Mouse (Mus musculus) gastrocnemius, postnatal 14 days (tissue): ENCODE measurements at regions not wholly inside any gene's neighbourhood (a gene's known extent, or its start where the extent isn't known, plus 50 kb on each side); places are given as distances from the start of the nearest gene placed in this dataset.
A peak's percentile ranks its signal among the peaks of the same experiment; 100 is the strongest.

ENCODE experiments used
- DNase-seq: peaks from one replicate; pipeline ENCODE4 v3.0.0; 2021; ENCODE audit warnings: mixed read lengths
- intact Hi-C: fragments of 180-260 bp; cut with DNase I; formaldehyde crosslinking; loops from one replicate; pipeline ENCODE4 v1.15.1; 2025; ENCODE audit warnings: low total_unique reads

DNA sequence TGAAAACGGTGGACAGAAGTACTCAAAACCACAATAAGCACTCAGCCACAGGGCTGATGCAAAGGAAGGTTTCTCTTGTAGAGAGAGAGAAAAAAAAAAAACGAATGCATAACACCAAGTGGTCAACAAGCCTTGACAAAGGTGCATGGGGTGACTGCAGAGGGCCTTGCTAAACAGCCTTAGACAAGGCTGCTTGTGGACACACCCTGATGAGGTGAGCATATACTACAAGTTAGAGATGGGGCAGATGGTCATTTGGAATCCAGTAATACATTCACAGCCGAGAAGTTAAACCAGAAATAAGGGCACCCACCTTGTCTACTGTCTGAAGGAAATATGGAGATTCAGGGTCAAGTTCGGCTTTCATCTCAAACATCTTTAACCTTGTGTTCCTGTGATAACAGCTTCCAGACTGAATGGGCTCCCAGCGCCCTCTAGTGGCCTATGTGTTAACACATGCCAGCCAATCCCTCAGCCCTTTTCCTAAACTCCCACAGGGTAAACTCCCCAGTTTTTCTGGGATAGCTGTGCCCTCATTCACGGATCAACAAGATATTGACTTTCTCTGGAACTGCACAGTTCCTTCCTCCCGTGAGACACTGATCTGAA lies 150.7 kb downstream of the Ptger3 start:
- DNase-seq: peak; percentile 61
- intact Hi-C loops: loop anchor here (5.0 kb wide), 1 partner anchor 150 kb away; the partner anchor contains the start of gene Ptger3

DNA sequence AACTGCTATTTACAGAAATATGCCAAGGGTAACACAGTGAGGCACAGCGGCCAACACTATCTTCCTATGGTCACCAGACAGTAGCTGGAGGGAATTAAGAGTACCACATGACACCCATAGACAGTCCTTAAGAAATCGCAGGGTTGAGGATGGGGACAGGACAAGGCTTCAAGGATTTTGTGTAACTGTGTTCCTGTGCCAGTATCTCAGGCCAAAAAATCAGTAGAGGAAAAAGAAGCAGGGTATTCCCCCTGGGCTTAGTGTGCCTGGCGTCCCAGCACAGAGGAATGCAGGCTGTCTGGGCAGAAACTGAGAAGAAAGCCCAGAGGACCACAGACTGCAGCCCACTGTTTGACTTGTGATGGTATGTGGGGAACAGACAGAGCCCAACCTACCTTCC lies 147.3 kb downstream of the Ptger3 start:
- intact Hi-C loops: no loop called here
- no peak for DNase-seq

DNA sequence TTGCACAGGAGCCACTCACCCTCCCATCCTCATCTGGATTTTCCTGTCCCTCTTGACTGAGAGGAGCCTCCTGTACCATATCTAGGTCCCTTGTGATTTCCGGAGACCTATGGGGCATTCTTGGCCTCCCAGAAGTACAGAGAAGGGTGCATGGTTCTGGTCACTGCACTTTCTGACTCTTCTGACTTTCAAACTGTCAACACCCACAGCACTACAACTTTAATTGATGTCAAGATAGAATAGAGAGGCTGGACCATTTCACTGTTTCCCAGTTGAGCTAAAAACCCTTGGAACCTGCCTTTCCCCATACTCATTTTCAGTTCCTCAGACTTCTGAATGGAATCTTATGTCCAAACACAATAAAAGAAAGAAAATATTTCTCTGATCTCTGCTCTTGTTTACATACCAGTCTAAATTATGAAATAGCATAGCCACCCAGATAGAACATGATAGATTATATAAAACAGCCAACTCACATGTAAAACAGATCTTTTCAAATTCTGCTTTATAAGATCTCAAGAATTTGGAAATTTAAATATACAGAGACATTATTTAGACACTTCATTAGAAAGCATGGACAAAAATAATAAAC lies 144.2 kb downstream of the Ptger3 start:
- DNase-seq: no peak
- intact Hi-C loops: no loop called here

DNA sequence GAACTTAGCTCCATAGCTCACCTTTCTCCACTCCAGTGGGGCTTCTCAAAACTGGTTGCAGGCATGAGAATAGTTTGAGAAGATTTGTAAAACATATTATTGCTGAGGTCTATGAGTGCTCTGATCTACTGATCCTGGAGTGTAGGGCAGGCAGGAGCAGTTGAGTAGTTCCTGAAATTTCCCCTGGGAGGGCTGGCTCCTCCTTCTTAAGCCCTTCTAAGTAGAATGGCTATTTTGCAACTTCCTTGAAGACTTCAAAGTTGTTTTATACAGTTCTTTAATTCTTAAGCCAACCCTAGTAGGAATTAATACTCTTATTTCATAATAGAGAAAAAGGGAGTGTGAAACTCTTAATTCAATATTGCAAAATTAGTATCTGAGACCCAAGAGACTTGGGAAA lies 133.3 kb downstream of the Ptger3 start:
- intact Hi-C loops: no loop called here
- DNase-seq: no peak

DNA sequence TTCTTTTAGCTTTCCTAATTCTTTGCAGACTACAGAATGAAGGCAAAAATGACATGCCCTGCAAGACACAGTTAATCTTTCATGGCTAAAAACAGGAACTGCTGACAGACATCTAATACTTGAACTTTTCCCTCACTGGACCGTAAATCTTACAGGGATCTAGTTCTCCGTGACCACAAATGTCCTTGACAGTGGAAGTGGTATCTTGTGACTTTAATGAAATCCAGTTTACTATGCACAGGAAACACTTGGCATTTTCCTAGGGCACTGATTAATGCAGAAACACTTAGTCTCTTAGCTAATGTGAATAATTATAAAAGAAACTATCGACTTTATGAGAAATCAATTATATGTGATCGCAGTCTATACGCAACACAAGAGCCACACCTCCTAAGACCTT lies 131.8 kb downstream of the Ptger3 start:
- intact Hi-C loops: no loop called here
- DNase-seq: no peak

DNA sequence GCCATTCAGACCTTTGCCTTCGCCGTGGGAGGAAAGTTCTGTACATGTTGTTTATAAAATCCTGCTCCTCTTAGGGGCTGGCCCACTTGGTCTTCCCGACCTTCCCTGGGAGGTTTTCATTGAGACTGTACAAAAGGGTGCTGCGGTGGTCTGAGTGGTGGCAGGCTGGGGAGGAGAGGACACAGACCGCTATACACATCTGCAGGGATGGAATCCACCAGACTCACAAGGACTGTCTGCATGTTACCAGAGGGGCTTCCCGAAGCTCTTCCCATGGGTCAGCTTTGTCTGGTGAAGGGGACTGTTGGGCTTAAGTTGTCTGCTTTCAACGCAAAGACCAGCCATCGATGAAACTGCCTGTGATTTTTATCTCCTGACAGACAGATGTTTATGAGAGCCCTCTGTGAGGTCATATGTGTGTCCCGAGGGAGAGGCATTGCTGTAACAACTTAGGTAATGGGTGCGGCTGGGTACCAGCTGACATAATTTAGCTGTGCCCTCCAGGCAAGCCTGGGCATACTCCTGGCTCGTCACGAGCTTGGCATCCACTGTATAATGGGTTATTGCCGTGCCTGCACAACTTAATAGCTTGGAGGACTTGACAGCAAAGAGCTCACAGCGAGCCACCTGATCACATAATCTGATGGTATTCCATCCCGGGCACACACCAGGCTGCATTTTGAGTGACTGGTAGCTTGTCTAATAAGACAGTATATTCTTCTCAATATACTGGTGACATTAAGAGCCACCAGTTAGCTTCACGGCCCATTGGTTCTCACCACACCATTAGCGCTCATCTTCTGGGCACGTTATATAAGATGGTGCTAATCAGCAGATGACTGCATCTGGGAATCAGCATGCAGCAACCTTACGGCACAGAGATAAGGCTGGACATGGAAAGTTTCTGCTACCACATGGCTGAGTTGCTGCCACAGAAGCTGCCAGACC lies 128.7 kb downstream of the Ptger3 start:
- intact Hi-C loops: no loop called here
- DNase-seq: no peak
